Mouse (Mus musculus) hindbrain, embryonic 12.5 days (tissue): ENCODE measurements at regions not wholly inside any gene's neighbourhood (a gene's known extent, or its start where the extent isn't known, plus 50 kb on each side); places are given as distances from the start of the nearest gene placed in this dataset.

Experiments
- ATAC-seq: fragments of 200-750 bp; cut with Nextera tagmentation; 2 replicates; pipeline ENCODE4 v1.8.0; 2017; ENCODE audit warnings: moderate TSS enrichment; ENCODE audit not compliant: low FRiP score
- H3K27ac ChIP-seq: fragments of 300-500 bp; sonication (generic); 2 replicates; pipeline ENCODE4 v1.5.1; 2016; ENCODE audit warnings: mild to moderate bottlenecking
- H3K27me3 ChIP-seq: fragments of 300-500 bp; sonication (generic); 2 replicates; pipeline ENCODE4 v1.6.1; 2016; ENCODE audit warnings: mild to moderate bottlenecking
- H3K36me3 ChIP-seq: fragments of 300-500 bp; sonication (generic); 2 replicates; pipeline ENCODE4 v1.6.1; 2016; ENCODE audit warnings: mild to moderate bottlenecking
- H3K4me1 ChIP-seq: fragments of 300-500 bp; sonication (generic); 2 replicates; pipeline ENCODE4 v1.6.1; 2016
- H3K4me2 ChIP-seq: fragments of 300-500 bp; sonication (generic); replicated peaks from 2 replicates; pipeline ENCODE4 v1.6.1; 2016; ENCODE audit warnings: mild to moderate bottlenecking
- H3K4me3 ChIP-seq: fragments of 300-500 bp; sonication (generic); 2 replicates; pipeline ENCODE4 v1.5.1; 2016; ENCODE audit warnings: mild to moderate bottlenecking
- H3K9ac ChIP-seq: fragments of 300-500 bp; sonication (generic); 2 replicates; pipeline ENCODE4 v1.6.1; 2016; ENCODE audit warnings: mild to moderate bottlenecking, moderate library complexity
- H3K9me3 ChIP-seq: fragments of 300-500 bp; sonication (generic); replicated peaks from 2 replicates; pipeline ENCODE4 v1.6.1; 2016; ENCODE audit warnings: mild to moderate bottlenecking
- WGBS: fragments of 180-500 bp; shearing (Covaris S2); methylation state at CpG from one replicate; pipeline ENCODE4 v1.1.7; 2016; 5-methylcytosine and 5-hydroxymethylcytosine counted together

GRCm38 (mm10) chr7:136294445-136294844 is 578.3 kb upstream of the Mki67 start:
- H3K4me2 ChIP-seq, result no peak overlapping the region

DNA sequence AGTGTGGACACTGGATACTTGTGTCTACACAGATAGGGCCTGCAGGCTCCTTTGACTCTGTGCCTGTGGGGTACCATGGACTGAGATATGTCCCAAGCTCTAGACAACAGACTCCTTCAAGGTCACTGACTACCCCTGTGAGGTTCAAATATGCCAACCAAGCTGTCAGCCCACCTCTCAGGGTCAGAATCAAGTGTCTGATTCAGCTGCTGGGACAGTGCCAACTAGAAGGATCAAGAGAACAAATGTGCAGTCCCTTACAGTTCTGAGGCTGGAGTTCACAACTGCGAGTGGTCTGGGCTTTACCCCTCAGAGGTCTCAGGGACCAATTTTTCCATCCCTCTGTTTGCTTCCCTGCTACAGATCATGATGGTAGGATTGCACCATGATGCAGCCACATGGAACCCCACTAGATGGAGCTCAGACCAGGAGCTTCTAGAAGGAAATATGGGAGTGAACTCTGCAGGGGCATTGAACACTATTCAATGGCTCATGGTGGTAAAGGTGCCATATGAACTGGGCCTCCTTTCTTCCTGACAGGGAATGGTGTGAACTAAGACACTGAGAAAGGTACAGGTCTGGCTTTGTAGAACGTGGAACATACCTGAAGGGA is 581.8 kb upstream of the Mki67 start:
- WGBS, result 71% methylated on average over 2 of the region's 2 CpGs
- no peaks in the 10 kb centered on the region for H3K36me3 ChIP-seq
- no peak overlapping the region for H3K27ac ChIP-seq
- no peak overlapping the region for H3K9ac ChIP-seq
- no peaks in the 10 kb centered on the region for H3K9me3 ChIP-seq
- no peaks in the 10 kb centered on the region for H3K4me1 ChIP-seq
- H3K4me2 ChIP-seq, result no peak overlapping the region
- no peak overlapping the region for H3K4me3 ChIP-seq
- ATAC-seq, result no peak
- no peaks in the 10 kb centered on the region for H3K27me3 ChIP-seq

More at GRCm38 (mm10) chr7:136294445-136294844, 578.3 kb upstream of the Mki67 start:
- no peaks in the 10 kb centered on the region for H3K27me3 ChIP-seq
- no peaks in the 10 kb centered on the region for H3K9me3 ChIP-seq
- H3K4me1 ChIP-seq, result no peaks in the 10 kb centered on the region
- no peak overlapping the region for H3K4me3 ChIP-seq
- no peaks in the 10 kb centered on the region for H3K36me3 ChIP-seq
- no peak for ATAC-seq
- WGBS, result 46% methylated on average over 4 of the region's 4 CpGs
- no peak overlapping the region for H3K27ac ChIP-seq
- no peak overlapping the region for H3K9ac ChIP-seq

GRCm38 (mm10) chr7:136306137-136306536 is 588.3 kb upstream of the Mgmt start:
- no peak overlapping the region for H3K4me2 ChIP-seq
- no peak overlapping the region for H3K4me3 ChIP-seq
- no peak overlapping the region for H3K27ac ChIP-seq
- no peaks in the 10 kb centered on the region for H3K9me3 ChIP-seq
- 72% methylated on average over 4 of the region's 4 CpGs for WGBS
- no peak for ATAC-seq
- no peaks in the 10 kb centered on the region for H3K36me3 ChIP-seq
- H3K9ac ChIP-seq, result no peak overlapping the region
- H3K27me3 ChIP-seq, result no peaks in the 10 kb centered on the region
- H3K4me1 ChIP-seq, result no peaks in the 10 kb centered on the region

DNA sequence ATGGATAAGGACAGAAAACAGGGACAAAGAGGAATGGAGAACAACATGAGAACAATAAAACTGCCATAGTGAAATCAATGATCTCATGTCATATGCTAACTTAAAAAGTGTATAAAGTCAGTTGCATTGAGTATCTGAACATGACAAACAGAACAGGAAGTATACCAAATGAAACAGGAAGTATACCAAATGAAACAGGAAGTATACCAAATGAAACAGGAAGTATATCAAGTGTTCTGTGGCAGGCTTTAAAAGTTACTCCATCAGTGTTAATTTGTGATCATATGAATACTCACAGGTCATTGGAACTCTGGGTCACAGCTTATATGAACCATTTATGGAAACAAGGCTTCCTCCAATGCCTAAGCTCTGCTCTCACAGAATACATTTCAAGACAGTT is 585.6 kb upstream of the Mgmt start:
- ATAC-seq, result no peak
- Histone ChIP-seq H3K27ac (no peak overlapping the region), H3K36me3 (no peaks in the 10 kb centered on the region), H3K4me2 (no peak overlapping the region), H3K4me1 (no peaks in the 10 kb centered on the region), H3K9ac (no peak overlapping the region), H3K9me3 (no peaks in the 10 kb centered on the region), H3K27me3 (no peaks in the 10 kb centered on the region), H3K4me3 (no peak overlapping the region)

DNA sequence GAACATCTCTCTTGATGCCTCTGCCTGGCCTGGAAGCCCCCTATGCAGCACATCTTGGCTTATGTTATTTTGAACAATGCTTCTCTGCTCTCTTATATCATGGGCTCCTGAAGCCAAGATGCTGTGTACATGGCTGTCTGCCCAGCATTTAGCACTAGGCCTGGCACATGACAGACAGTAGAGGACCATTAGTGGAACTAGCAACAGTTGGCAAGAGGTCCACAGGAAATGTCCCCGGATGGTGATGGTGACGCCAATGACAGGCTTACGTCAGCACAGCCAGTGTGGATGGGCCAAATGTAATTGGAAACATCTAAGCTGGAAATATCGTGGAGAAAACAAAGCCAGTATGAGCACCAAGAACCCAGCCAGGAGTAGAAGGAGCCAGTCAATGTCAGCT is 567.1 kb upstream of the Mgmt start:
- Histone ChIP-seq H3K4me1 (no peaks in the 10 kb centered on the region; the same call in 1 of the 2 replicates), H3K27ac (no peak overlapping the region), H3K9me3 (no peaks in the 10 kb centered on the region), H3K9ac (no peak overlapping the region), H3K4me2 (no peak overlapping the region), H3K36me3 (no peaks in the 10 kb centered on the region), H3K27me3 (no peaks in the 10 kb centered on the region; the same call in 1 of the 2 replicates), H3K4me3 (no peak overlapping the region)
- 89% methylated on average over 4 of the region's 4 CpGs for WGBS
- ATAC-seq, result no peak

DNA sequence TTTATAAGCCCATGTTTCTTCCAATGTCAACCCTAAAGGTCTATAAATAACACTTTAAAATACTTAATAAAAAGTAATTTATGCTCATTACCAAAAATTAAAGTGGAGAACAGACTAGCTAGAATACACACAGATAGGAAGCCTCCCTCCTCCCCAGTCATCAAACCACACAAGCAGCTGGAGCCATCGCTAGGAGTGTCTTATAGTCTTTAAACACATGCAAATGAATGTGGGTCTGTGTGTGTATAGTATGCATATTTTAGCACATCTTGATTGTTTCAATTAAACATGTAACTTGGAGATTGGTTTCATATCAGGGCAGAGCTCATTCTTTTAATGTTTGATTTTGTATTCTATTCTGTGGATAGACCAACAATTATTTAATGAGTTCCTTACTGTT is 564.0 kb upstream of the Mgmt start:
- no peaks in the 10 kb centered on the region for H3K9me3 ChIP-seq
- H3K4me3 ChIP-seq, result no peak overlapping the region
- H3K4me1 ChIP-seq, result peaks cover 3% of the 10 kb centered on the region; the same call in 1 of the 2 replicates
- H3K4me2 ChIP-seq, result no peak overlapping the region
- H3K9ac ChIP-seq, result no peak overlapping the region
- WGBS, result 53% methylated on average over 1 of the region's 1 CpGs
- no peaks in the 10 kb centered on the region for H3K36me3 ChIP-seq
- no peak overlapping the region for H3K27ac ChIP-seq
- no peak for ATAC-seq
- H3K27me3 ChIP-seq, result no peaks in the 10 kb centered on the region; the same call in 1 of the 2 replicates

DNA sequence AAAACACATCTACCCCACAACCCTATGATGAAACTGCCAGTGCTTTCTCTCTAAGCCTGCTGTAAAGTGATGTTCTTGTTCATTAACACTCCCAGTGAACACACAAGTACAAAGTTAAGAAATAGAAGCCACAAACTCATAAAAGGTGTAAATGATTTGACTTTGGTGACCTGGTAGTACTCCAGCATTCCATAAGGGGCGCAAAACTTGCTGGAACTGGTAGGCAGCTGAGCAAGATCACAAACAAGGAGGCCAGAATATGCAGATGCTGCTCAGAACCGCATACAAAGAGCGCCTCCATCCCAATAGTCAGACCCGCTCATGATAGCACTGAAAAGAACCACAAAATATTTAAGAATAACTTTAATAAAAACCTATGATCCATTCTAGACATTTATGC is 561.6 kb upstream of the Mgmt start:
- Histone ChIP-seq H3K36me3 (no peaks in the 10 kb centered on the region), H3K4me3 (no peak overlapping the region), H3K9ac (no peak overlapping the region), H3K4me2 (no peak overlapping the region), H3K9me3 (no peaks in the 10 kb centered on the region), H3K4me1 (peaks cover 5% of the 10 kb centered on the region; the same call in 1 of the 2 replicates), H3K27ac (no peak overlapping the region), H3K27me3 (no peaks in the 10 kb centered on the region)
- WGBS, result 39% methylated on average over 4 of the region's 4 CpGs
- no peak for ATAC-seq

GRCm38 (mm10) chr7:136341599-136342210 is 552.7 kb upstream of the Mgmt start:
- 53% methylated on average over 16 of the region's 16 CpGs for WGBS
- H3K9ac ChIP-seq, result no peak overlapping the region
- ATAC-seq, result no peak

DNA sequence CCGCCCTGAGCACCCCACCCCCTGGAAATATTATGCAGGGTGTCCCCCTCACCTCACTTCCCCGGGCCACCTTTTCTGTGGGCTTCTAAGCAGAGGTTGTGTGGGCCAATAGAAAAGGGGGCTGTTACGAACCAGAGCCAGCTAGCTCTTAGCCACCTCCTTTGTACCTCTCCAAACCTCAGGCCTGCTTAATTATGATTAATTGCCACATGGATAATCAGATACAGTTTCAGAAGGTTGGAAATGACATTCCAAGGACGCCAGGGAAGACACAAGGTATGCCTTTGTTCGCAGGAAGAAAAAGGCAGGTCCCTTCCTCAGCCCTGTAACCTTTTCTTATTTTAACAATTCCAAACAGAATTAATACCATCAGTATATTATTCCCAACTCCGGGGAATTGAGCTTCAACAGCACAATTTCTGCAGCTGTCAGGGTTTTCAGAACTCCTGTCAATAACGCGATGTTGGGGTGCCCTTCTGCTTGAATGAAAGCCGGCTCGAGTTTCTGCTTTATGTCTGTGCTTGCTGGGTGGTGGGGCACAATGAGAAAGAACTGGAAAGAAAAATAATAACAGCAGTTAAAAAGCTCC is 552.1 kb upstream of the Mgmt start:
- H3K9ac ChIP-seq, result no peak overlapping the region
- no peak for ATAC-seq
- H3K27me3 ChIP-seq, result no peaks in the 10 kb centered on the region
- peak overlapping the region; percentile 73 for H3K27ac ChIP-seq
- H3K36me3 ChIP-seq, result no peaks in the 10 kb centered on the region
- 27% methylated on average over 10 of the region's 10 CpGs for WGBS
- H3K4me1 ChIP-seq, result peaks cover 25% of the 10 kb centered on the region
- H3K4me2 ChIP-seq, result peak overlapping the region; percentile 15; the same call in 1 of the 2 replicates
- no peak overlapping the region for H3K4me3 ChIP-seq
- no peaks in the 10 kb centered on the region for H3K9me3 ChIP-seq

More at GRCm38 (mm10) chr7:136341599-136342210, 552.7 kb upstream of the Mgmt start:
- no peaks in the 10 kb centered on the region for H3K9me3 ChIP-seq
- H3K4me2 ChIP-seq, result peak overlapping the region; percentile 15; the same call in 1 of the 2 replicates
- peaks cover 25% of the 10 kb centered on the region for H3K4me1 ChIP-seq
- H3K27me3 ChIP-seq, result no peaks in the 10 kb centered on the region
- no peaks in the 10 kb centered on the region for H3K36me3 ChIP-seq
- peak overlapping the region; percentile 73 for H3K27ac ChIP-seq
- no peak overlapping the region for H3K4me3 ChIP-seq

- Histone ChIP-seq H3K27me3 (no peaks in the 10 kb centered on the region), H3K9me3 (no peaks in the 10 kb centered on the region), H3K9ac (no peak overlapping the region), H3K36me3 (no peaks in the 10 kb centered on the region), H3K27ac (peak overlapping the region; percentile 73), H3K4me3 (no peak overlapping the region), H3K4me2 (no peak overlapping the region), H3K4me1 (peaks cover 25% of the 10 kb centered on the region)
- WGBS, result 15% methylated on average over 8 of the region's 8 CpGs
- ATAC-seq, result no peak
Measured at GRCm38 (mm10) chr7:136342822-136343221, 551.6 kb upstream of the Mgmt start.

DNA sequence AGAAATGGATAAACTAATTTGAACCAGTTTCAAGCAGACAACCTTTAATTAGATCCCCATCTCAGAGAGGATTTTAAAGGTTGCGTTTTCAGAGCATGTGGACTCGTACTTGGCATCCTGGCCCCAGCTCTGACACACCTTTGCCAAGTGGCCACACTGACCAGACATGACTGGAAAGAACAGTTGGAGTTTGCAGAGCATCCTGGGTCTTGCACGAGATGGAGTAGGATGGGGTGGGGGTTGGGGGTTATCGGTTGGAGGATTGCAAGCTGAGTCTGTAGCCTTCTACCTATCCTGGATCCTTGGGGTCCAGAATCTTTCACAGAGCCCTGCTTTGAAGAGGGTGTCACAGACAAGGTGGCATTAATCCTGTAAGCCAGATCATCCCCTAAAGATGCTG is 550.9 kb upstream of the Mgmt start:
- H3K27me3 ChIP-seq, result no peaks in the 10 kb centered on the region
- ATAC-seq, result no peak
- 80% methylated on average over 4 of the region's 4 CpGs for WGBS

GRCm38 (mm10) chr7:136345051-136345450 is 549.4 kb upstream of the Mgmt start:
- ATAC-seq, result no peak
- no peak overlapping the region for H3K4me2 ChIP-seq
- H3K4me3 ChIP-seq, result no peak overlapping the region
- no peak overlapping the region for H3K9ac ChIP-seq
- peaks cover 31% of the 10 kb centered on the region for H3K4me1 ChIP-seq
- WGBS, result 82% methylated on average over 3 of the region's 3 CpGs
- no peaks in the 10 kb centered on the region for H3K9me3 ChIP-seq
- H3K36me3 ChIP-seq, result no peaks in the 10 kb centered on the region
- no peak overlapping the region for H3K27ac ChIP-seq
- no peaks in the 10 kb centered on the region for H3K27me3 ChIP-seq

More for the DNA sequence above, 550.9 kb upstream of the Mgmt start:
- peaks cover 29% of the 10 kb centered on the region for H3K4me1 ChIP-seq
- H3K4me2 ChIP-seq, result no peak overlapping the region
- no peaks in the 10 kb centered on the region for H3K36me3 ChIP-seq
- no peak overlapping the region for H3K4me3 ChIP-seq
- no peaks in the 10 kb centered on the region for H3K9me3 ChIP-seq
- no peak overlapping the region for H3K9ac ChIP-seq
- H3K27ac ChIP-seq, result peak overlapping the region; percentile 73; the same call in 1 of the 2 replicates

- Histone ChIP-seq H3K4me1 (peaks cover 26% of the 10 kb centered on the region), H3K9me3 (no peaks in the 10 kb centered on the region), H3K27me3 (no peaks in the 10 kb centered on the region), H3K4me2 (no peak overlapping the region), H3K27ac (no peak overlapping the region), H3K4me3 (no peak overlapping the region), H3K9ac (no peak overlapping the region), H3K36me3 (no peaks in the 10 kb centered on the region)
- WGBS, result 70% methylated on average over 4 of the region's 4 CpGs
- no peak for ATAC-seq
Measured at GRCm38 (mm10) chr7:136346531-136346930, 547.9 kb upstream of the Mgmt start.
